Mouse (Mus musculus) neural tube, embryonic 13.5 days (tissue): ENCODE measurements around the gene Smc2. TPM values are rescaled to one million over a fixed set of nuclear protein-coding genes. Genes with fewer than 3 reads are reported as not detected.
A peak's percentile ranks its signal among the peaks of the same experiment; 100 is the strongest.

Experiments
- ATAC-seq: fragments of 200-750 bp; cut with Nextera tagmentation; 2 replicates; pipeline ENCODE4 v1.8.0; 2017; ENCODE audit warnings: low read depth, mild to moderate bottlenecking, moderate TSS enrichment, moderate library complexity
- H3K27ac ChIP-seq: fragments of 300-500 bp; sonication (generic); replicated peaks from 2 replicates; pipeline ENCODE4 v1.5.1; 2015; ENCODE audit warnings: moderate library complexity, mild to moderate bottlenecking, inconsistent platforms
- H3K27me3 ChIP-seq: fragments of 300-500 bp; sonication (generic); 2 replicates; pipeline ENCODE4 v1.6.1; 2015; ENCODE audit warnings: mild to moderate bottlenecking, inconsistent platforms
- H3K36me3 ChIP-seq: fragments of 300-500 bp; sonication (generic); 2 replicates; pipeline ENCODE4 v1.6.1; 2015; ENCODE audit warnings: mild to moderate bottlenecking, inconsistent platforms
- H3K4me1 ChIP-seq: fragments of 300-500 bp; sonication (generic); replicated peaks from 2 replicates; pipeline ENCODE4 v1.6.1; 2015; ENCODE audit warnings: inconsistent platforms
- H3K4me2 ChIP-seq: fragments of 300-500 bp; sonication (generic); 2 replicates; pipeline ENCODE4 v1.6.1; 2015; ENCODE audit warnings: inconsistent platforms, mild to moderate bottlenecking, moderate library complexity
- H3K4me3 ChIP-seq: fragments of 300-500 bp; sonication (generic); 2 replicates; pipeline ENCODE4 v1.5.1; 2015; ENCODE audit warnings: mild to moderate bottlenecking, inconsistent platforms
- H3K9ac ChIP-seq: fragments of 300-500 bp; sonication (generic); 2 replicates; pipeline ENCODE4 v1.6.1; 2015; ENCODE audit warnings: moderate library complexity, mild to moderate bottlenecking, inconsistent platforms
- H3K9me3 ChIP-seq: fragments of 300-500 bp; sonication (generic); 2 replicates; pipeline ENCODE4 v1.6.1; 2016; ENCODE audit warnings: inconsistent platforms
- WGBS: fragments of 180-500 bp; shearing (Covaris S2); methylation state at CpG from one replicate; pipeline ENCODE4 v1.1.7; 2015; 5-methylcytosine and 5-hydroxymethylcytosine counted together
- polyA plus RNA-seq: library from polyadenylated mRNA; unstranded; fragments of >200 nt; fragmentation: Nextera tagmentation; extraction: Ambion mirVana; gene quantifications from 2 replicates; pipeline ENCODE4 v1.2.1, GENCODE M21; 2015

Smc2 gene
- polyA plus RNA-seq, 1 experiment from 2014 or later, result 52.5 TPM

DNA sequence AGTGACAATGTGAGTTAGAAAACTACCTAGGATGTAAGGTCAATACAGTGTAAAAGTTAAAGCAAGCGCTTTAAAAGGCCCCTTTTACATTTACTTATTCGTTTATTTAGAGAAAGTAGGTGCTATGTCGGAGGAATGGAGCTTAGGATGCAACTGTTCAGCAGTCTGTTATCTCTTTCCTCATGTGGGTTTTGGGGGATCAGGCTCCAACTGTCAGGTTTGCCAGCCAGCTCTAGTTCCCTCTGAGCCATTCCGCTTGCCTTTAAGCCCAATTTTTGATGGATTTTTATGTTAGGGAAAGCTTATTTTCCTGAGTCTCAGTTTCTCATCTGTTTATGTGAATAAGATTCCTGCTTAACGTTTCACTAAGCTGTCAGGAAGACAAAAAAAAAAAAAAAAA lies 80.3 kb downstream of the Smc2 start:
- 92% methylated on average over 5 of the region's 5 CpGs for WGBS

DNA sequence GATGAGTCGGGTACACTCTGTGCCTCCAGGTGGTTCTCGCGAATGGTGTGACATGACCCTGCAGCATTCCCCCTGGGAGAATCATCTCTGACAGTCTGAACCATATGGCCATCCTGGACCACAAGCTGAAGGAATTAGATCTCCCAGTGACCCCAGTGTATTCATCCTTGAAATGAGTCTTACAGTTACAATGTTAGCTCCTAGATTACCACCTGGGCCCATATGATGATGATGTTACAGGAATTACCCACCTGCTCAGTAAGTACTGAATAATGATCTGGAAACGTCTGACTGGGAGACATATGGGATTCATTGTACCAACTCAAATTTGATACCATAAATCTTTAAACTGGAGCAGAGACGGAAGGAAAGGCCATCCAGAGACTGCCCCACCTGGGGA lies 87.4 kb downstream of the Smc2 start:
- Histone ChIP-seq H3K27ac (no peak overlapping the region), H3K4me3 (no peak overlapping the region), H3K36me3 (no peaks in the 10 kb centered on the region), H3K4me2 (no peak overlapping the region), H3K9ac (no peak overlapping the region), H3K4me1 (no peaks in the 10 kb centered on the region), H3K9me3 (no peaks in the 10 kb centered on the region), H3K27me3 (no peaks in the 10 kb centered on the region)
- 54% methylated on average over 5 of the region's 5 CpGs for WGBS
- ATAC-seq, result peak; percentile 36; the same call in 1 of the 2 replicates

More for the DNA sequence above, 80.3 kb downstream of the Smc2 start:
- no peaks in the 10 kb centered on the region for H3K27me3 ChIP-seq
- H3K4me1 ChIP-seq, result no peaks in the 10 kb centered on the region
- no peak overlapping the region for H3K9ac ChIP-seq
- H3K27ac ChIP-seq, result no peak overlapping the region
- no peaks in the 10 kb centered on the region for H3K36me3 ChIP-seq
- no peak for ATAC-seq
- no peaks in the 10 kb centered on the region for H3K9me3 ChIP-seq
- no peak overlapping the region for H3K4me2 ChIP-seq
- H3K4me3 ChIP-seq, result no peak overlapping the region

DNA sequence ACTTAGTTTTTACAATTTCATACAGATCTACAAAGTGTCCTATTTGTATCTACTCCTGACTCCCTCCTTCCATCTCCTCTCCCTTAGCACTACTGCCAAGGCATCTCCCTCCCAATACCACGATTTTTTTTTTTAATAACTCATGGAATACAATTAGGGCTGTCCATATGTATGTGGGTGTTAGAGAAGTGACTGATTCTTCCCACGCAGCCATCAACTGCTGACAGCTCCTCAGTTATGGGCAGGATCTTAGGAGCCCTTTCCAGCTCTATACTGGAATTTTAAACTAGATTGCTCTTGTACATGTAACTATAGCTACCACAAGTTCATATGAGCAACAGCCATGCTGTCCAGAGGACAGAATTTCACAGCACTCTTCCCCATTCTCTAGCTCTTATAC lies 91.6 kb downstream of the Smc2 start:
- Histone ChIP-seq H3K9me3 (no peaks in the 10 kb centered on the region), H3K27ac (no peak overlapping the region), H3K4me2 (no peak overlapping the region), H3K9ac (no peak overlapping the region), H3K4me1 (no peaks in the 10 kb centered on the region), H3K27me3 (no peaks in the 10 kb centered on the region), H3K36me3 (no peaks in the 10 kb centered on the region), H3K4me3 (no peak overlapping the region)
- ATAC-seq, result no peak
- WGBS, result 80% methylated on average over 2 of the region's 2 CpGs

Other genes with a start within 250 kb of the Smc2 start
- gene Vma21-ps, start 58.0 kb downstream of the Smc2 start, polyA plus RNA-seq, result 1.5 and 4.0 TPM in 2 replicates
- gene Toporsl, start 157.0 kb downstream of the Smc2 start, polyA plus RNA-seq, result not detected in 2 replicates